Mouse (Mus musculus): Measurements from ENCODE around the gene Ppa2. TPM values are rescaled to one million over a fixed set of nuclear protein-coding genes. Genes with fewer than 3 reads are reported as not detected.

Ppa2 gene
- total and polyA plus RNA-seq, 2 experiments from 2014 or later = 46.9 to 146 TPM

DNA sequence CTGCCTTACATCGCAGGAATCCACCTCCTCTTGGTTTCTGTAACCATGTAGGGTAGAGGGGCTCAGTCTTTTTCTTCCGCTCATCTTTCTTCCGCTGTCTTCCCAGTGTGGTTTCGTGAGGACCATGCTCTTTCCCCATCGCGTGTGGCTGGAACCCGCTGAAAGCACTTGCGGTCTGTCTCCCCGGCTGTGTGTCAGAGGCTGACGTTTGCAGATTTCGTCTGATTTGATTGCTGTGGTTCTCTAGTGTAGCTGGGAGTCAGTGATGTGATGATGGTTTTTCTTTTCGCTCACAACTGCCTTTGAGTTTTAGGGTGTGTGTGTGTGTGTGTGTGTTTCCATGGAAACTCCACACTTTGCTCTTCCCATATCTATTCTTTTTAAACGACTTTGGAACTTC, 18.6 kb downstream of the Ppa2 start:
- Histone ChIP-seq H3K9ac (replicated peaks; ENCODE audit: low read depth, low read length) (no peak overlapping the region), H3K27me3 (ENCODE audit: control insufficient read depth, insufficient read depth, low read length) (no peaks in the 10 kb centered on the region), H3K9me3 (replicated peaks; ENCODE audit: control insufficient read depth, low read length) (no peaks in the 10 kb centered on the region), H3K4me2 (ENCODE audit: low read depth, low read length) (no peak overlapping the region), H3K27ac (ENCODE audit: low read depth) (no peak overlapping the region), H3K4me3 (ENCODE audit: low read depth, low read length) (no peak overlapping the region), H3K36me3 (replicated peaks; ENCODE audit: control insufficient read depth, insufficient read depth, low read length) (peaks cover 27% of the 10 kb centered on the region), H3K4me1 (ENCODE audit: control insufficient read depth, insufficient read depth) (no peaks in the 10 kb centered on the region)
- 85% methylated on average over 13 of the region's 13 CpGs for WGBS
- DNase-seq (ENCODE audit: low spot score) = no peak
- TF ChIP-seq EP300 (IDR thresholded peaks at IDR 0.05; ENCODE audit: low read depth) (no peak), CTCF (IDR thresholded peaks at IDR 0.05; ENCODE audit: low read depth) (no peak)
- no peak for ATAC-seq (ENCODE audit: insufficient read depth, low read depth)

DNA sequence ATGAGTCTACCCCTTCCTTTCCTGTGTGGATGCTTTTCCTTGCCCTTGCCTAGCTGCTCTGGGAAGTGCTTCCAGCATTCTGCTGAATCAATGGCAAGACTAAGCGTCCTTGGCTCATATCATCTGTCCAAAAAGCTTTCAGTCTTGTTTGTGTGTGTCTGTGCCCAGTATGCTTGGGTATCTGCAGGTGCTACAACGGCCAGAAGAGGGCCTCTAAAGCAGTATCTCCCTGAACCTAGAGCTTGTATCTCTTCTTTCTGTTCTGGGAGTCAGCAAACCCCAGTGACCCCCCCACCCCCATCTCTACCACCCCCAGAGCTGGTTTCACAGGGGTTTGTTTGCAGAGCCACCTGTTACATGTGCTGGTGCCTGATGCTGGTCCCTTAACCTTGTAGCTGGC, 19.5 kb downstream of the Ppa2 start:
- H3K9me3 ChIP-seq (replicated peaks; ENCODE audit: control insufficient read depth, low read length) = no peaks in the 10 kb centered on the region
- H3K4me1 ChIP-seq (ENCODE audit: control insufficient read depth, insufficient read depth) = no peaks in the 10 kb centered on the region
- TF ChIP-seq EP300 (IDR thresholded peaks at IDR 0.05; ENCODE audit: low read depth) = no peak
- no peak for TF ChIP-seq CTCF (IDR thresholded peaks at IDR 0.05; ENCODE audit: low read depth)
- no peaks in the 10 kb centered on the region for H3K27me3 ChIP-seq (ENCODE audit: control insufficient read depth, insufficient read depth, low read length)
- H3K9ac ChIP-seq (replicated peaks; ENCODE audit: low read depth, low read length) = no peak overlapping the region
- no peak overlapping the region for H3K4me2 ChIP-seq (ENCODE audit: low read depth, low read length)
- peaks cover 27% of the 10 kb centered on the region for H3K36me3 ChIP-seq (replicated peaks; ENCODE audit: control insufficient read depth, insufficient read depth, low read length)
- ATAC-seq (ENCODE audit: insufficient read depth, low read depth) (no peak), DNase-seq (ENCODE audit: low spot score) (no peak)
- H3K27ac ChIP-seq (ENCODE audit: low read depth) = no peak overlapping the region
- H3K4me3 ChIP-seq (ENCODE audit: low read depth, low read length) = no peak overlapping the region
- 79% methylated on average over 2 of the region's 2 CpGs for WGBS

DNA sequence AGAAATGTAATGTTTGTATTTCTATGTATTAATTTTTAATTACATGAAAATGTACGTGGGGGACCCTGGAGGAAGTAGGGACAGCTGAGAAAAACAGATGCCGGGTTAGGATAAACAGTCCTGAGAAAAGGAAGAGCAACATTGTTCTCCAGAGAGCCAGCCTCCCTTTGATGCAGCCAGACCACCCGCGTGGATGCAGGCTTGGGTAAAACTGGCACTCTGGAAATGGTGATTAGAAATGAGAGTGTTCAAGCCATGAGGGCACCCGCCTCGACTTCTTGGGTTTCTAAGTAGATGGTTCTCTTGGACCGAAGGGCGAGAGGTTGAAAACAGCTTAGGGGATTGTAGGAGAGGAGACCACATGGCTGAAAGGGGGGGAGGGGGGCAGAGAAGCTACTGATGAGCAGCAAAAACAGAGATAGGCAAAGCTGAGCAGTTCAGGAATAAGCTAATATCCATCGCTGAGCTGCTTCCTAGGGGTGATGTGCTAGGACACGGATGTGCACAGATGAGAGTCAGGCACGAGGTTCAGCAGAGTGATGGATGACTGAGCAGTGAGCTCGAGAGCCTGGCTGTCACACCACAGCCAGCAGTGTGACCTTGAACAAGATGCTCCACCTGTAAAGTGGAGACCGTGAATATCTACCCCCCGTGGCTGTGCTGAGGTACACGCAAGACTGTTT, 21.4 kb downstream of the Ppa2 start:
- Histone ChIP-seq H3K27me3 (ENCODE audit: control insufficient read depth, insufficient read depth, low read length) (no peaks in the 10 kb centered on the region), H3K9ac (replicated peaks; ENCODE audit: low read depth, low read length) (no peak overlapping the region), H3K4me1 (ENCODE audit: control insufficient read depth, insufficient read depth) (no peaks in the 10 kb centered on the region), H3K9me3 (replicated peaks; ENCODE audit: control insufficient read depth, low read length) (no peaks in the 10 kb centered on the region), H3K4me3 (ENCODE audit: low read depth, low read length) (no peak overlapping the region), H3K27ac (ENCODE audit: low read depth) (no peak overlapping the region), H3K4me2 (ENCODE audit: low read depth, low read length) (no peak overlapping the region), H3K36me3 (replicated peaks; ENCODE audit: control insufficient read depth, insufficient read depth, low read length) (peaks cover 27% of the 10 kb centered on the region)
- DNase-seq (ENCODE audit: low spot score) (no peak), ATAC-seq (ENCODE audit: insufficient read depth, low read depth) (no peak)
- WGBS = 68% methylated on average over 15 of the region's 15 CpGs
- TF ChIP-seq CTCF (IDR thresholded peaks at IDR 0.05; ENCODE audit: low read depth) (no peak), EP300 (IDR thresholded peaks at IDR 0.05; ENCODE audit: low read depth) (no peak)

DNA sequence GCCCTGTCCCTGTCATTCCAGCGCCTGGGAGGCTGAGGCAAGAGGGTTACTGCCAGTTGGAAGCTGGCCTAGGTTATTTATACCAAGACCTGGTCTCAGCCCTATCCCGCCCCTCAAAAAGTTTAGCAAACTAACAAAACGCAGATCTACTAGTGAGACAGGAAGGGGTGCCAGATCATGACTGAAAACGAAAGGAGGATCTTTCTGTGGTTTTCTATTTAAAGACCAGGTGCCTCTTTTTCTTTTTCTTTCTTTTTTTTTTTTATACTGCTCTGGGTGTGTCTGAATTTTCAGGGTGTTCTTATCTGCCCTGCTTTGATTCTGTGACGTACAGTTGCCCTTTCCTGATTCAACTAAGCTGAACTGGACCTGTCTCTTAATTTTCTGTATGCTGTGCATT, 22.4 kb downstream of the Ppa2 start:
- DNase-seq (ENCODE audit: low spot score) = no peak
- TF ChIP-seq EP300 (IDR thresholded peaks at IDR 0.05; ENCODE audit: low read depth) = no peak
- TF ChIP-seq CTCF (IDR thresholded peaks at IDR 0.05; ENCODE audit: low read depth) = no peak
- 72% methylated on average over 5 of the region's 5 CpGs for WGBS

DNA sequence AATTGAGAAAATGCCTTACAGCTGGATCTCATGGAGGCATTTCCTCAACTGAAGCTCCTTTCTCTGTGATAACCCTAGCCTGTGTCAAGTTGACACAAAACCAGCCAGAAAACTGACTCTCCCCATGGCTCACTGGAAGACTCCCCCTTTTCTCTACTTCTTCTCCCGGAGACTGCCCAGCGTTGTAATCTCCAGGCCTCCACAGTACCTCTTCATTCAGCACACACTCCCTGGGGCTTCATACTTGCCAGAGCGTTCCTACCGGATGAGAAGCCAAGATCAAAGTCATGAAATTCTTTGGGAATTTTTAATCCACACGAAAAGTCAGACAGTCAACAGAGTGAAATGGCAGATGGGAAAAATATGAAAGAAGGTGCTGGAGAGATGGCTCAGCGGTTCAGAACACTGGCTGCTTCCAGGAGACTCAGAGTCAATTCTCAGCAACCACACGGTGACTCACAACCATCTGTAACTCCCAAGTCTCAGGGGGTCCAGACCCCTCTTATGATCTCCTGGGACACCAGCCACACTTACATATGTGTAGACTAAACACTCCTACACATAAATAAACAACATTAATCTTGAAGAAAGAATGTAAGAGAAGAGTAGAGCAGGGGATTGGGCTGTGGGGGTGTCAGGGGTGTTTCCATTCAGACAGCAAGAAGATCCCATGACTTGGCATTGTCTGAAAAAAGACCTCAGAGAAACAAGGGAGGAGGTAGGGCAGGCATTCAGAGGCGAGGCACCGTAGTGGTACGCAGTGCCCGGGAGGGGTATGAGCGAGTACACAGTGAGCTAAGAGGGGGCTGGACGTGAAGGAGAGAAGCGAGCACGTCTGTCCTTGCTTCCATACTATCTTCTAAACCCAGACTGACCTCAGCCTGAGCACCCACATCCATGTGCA, 23.6 kb downstream of the Ppa2 start:
- no peaks in the 10 kb centered on the region for H3K27me3 ChIP-seq (ENCODE audit: control insufficient read depth, insufficient read depth, low read length)
- H3K36me3 ChIP-seq (replicated peaks; ENCODE audit: control insufficient read depth, insufficient read depth, low read length) = peaks cover 19% of the 10 kb centered on the region
- ATAC-seq (ENCODE audit: insufficient read depth, low read depth) = no peak

More for the DNA sequence above, 22.4 kb downstream of the Ppa2 start:
- H3K4me1 ChIP-seq (ENCODE audit: control insufficient read depth, insufficient read depth) = no peaks in the 10 kb centered on the region
- ATAC-seq (ENCODE audit: insufficient read depth, low read depth) = no peak
- no peak overlapping the region for H3K4me2 ChIP-seq (ENCODE audit: low read depth, low read length)
- no peak overlapping the region for H3K9ac ChIP-seq (replicated peaks; ENCODE audit: low read depth, low read length)
- no peak overlapping the region for H3K4me3 ChIP-seq (ENCODE audit: low read depth, low read length)
- H3K9me3 ChIP-seq (replicated peaks; ENCODE audit: control insufficient read depth, low read length) = no peaks in the 10 kb centered on the region
- H3K36me3 ChIP-seq (replicated peaks; ENCODE audit: control insufficient read depth, insufficient read depth, low read length) = peaks cover 26% of the 10 kb centered on the region
- H3K27ac ChIP-seq (ENCODE audit: low read depth) = no peak overlapping the region
- H3K27me3 ChIP-seq (ENCODE audit: control insufficient read depth, insufficient read depth, low read length) = no peaks in the 10 kb centered on the region

More for the DNA sequence above, 23.6 kb downstream of the Ppa2 start:
- H3K9me3 ChIP-seq (replicated peaks; ENCODE audit: control insufficient read depth, low read length) = no peaks in the 10 kb centered on the region
- WGBS = 75% methylated on average over 15 of the region's 15 CpGs
- no peak overlapping the region for H3K27ac ChIP-seq (ENCODE audit: low read depth)
- no peak overlapping the region for H3K4me2 ChIP-seq (ENCODE audit: low read depth, low read length)
- no peak overlapping the region for H3K4me3 ChIP-seq (ENCODE audit: low read depth, low read length)
- peaks cover 3% of the 10 kb centered on the region; the same call in 1 of the 2 replicates for H3K4me1 ChIP-seq (ENCODE audit: control insufficient read depth, insufficient read depth)
- H3K9ac ChIP-seq (replicated peaks; ENCODE audit: low read depth, low read length) = no peak overlapping the region
- TF ChIP-seq CTCF (IDR thresholded peaks at IDR 0.05; ENCODE audit: low read depth) = no peak
- TF ChIP-seq EP300 (IDR thresholded peaks at IDR 0.05; ENCODE audit: low read depth) = no peak
- DNase-seq (ENCODE audit: low spot score) = no peak

Measured in heart, postnatal 0 days (tissue).